Mouse (Mus musculus): ENCODE measurements at regions not wholly inside any gene's neighbourhood (a gene's known extent, or its start where the extent isn't known, plus 50 kb on each side); places are given as distances from the start of the nearest gene placed in this dataset.

DNA sequence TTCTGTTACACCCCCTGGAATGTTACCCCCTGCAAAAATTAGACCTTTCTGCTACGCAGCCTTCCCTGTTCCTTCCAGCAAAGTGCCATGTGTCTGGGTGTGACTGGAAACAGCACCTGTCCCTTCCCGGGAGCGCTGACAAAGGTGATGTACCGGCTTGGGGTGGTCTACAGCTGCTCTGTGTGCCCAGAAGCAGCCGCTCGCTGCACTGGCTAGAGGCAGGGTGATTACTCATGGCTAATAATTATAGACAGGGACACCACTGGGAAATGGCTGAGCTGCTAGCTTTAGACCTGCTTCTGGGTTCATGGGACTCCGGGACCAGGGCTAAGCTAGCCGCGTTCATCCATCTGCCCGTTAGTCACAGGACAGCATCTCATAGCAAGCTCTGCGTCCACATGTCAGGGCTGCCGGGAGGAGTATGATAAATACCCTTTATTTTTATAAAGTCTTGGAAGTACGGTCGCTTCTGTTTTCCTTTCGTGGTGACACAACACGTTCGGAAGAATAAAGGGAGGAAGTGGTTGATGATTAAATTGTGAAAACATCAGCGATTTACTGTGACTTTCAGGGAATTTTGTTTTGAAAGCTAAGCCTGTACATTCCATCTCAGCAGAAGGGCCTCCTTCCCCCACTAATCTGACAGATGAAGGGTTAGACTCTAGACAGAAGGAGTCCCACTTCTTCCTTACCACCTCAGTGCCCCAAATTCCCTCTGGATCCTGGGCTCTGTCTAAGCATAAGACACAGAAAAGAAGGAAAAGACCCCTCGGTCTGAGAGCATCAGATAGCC is 170.8 kb downstream of the Maf start:
- WGBS: 43% methylated on average over 19 of the region's 19 CpGs
- no peaks in the 10 kb centered on the region for H3K9me3 ChIP-seq (ENCODE audit: control insufficient read depth, low read length)
- H3K36me3 ChIP-seq (ENCODE audit: control insufficient read depth, insufficient read depth, low read length): no peaks in the 10 kb centered on the region
- no peak overlapping the region for H3K4me3 ChIP-seq (ENCODE audit: low read length)
- peaks cover 2% of the 10 kb centered on the region; the same call in 1 of the 2 replicates for H3K27me3 ChIP-seq (ENCODE audit: control insufficient read depth, insufficient read depth, low read depth, low read length)
- ATAC-seq (ENCODE audit: low read depth): no peak
- no peak overlapping the region for H3K27ac ChIP-seq (ENCODE audit: low read length)
- no peak overlapping the region for H3K4me2 ChIP-seq (ENCODE audit: low read depth, low read length)
- no peak overlapping the region for H3K9ac ChIP-seq (ENCODE audit: low read length)
- no peaks in the 10 kb centered on the region for H3K4me1 ChIP-seq (replicated peaks; ENCODE audit: control insufficient read depth, insufficient read depth, low read length)

DNA sequence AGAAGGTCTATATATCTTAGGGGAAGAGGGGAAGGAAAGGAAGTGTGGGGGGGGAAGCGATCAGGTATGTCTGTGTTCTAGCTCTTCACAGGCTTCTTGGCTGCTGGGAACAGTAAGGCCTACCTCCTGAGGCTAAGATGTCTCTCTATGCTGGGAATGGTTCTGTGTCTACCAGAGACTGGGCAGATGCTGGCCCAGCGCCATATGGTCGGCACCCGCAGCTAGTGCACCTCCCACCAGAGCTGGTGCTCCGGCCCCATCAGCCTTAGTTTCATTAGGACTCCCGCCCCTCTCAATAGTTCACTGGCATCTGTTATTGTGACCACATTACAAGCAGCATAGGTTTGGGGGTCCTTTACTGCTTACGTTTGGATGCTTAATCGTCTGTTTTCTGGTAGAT is 171.6 kb downstream of the Maf start:
- Histone ChIP-seq H3K4me1 (replicated peaks; ENCODE audit: control insufficient read depth, insufficient read depth, low read length) (no peaks in the 10 kb centered on the region), H3K4me2 (ENCODE audit: low read depth, low read length) (no peak overlapping the region), H3K4me3 (ENCODE audit: low read length) (no peak overlapping the region), H3K27ac (ENCODE audit: low read length) (no peak overlapping the region), H3K36me3 (ENCODE audit: control insufficient read depth, insufficient read depth, low read length) (no peaks in the 10 kb centered on the region), H3K27me3 (ENCODE audit: control insufficient read depth, insufficient read depth, low read depth, low read length) (peaks cover 2% of the 10 kb centered on the region; the same call in 1 of the 2 replicates), H3K9me3 (ENCODE audit: control insufficient read depth, low read length) (no peaks in the 10 kb centered on the region), H3K9ac (ENCODE audit: low read length) (no peak overlapping the region)
- ATAC-seq (ENCODE audit: low read depth): no peak
- WGBS: 75% methylated on average over 8 of the region's 8 CpGs

DNA sequence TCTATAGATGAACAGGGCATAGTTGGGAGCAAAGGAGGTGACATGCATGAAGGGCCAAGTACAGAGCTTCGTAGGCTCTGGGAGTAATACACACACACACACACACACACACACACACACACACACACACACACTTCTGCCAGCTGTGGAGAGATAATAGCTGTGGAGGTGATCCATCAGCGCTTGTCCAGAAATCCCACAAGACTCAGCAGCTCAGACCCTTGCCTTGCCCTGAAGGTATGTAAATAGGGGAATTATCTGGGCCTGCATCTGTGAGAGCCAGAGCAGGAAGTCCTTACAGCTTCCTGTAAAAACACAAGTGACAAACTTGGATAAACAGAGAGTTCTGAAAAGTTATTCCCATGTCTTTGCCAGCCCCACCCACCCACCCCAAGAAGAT is 173.6 kb downstream of the Maf start:
- no peak overlapping the region for H3K27ac ChIP-seq (ENCODE audit: low read length)
- no peak overlapping the region for H3K4me3 ChIP-seq (ENCODE audit: low read length)
- no peak overlapping the region for H3K9ac ChIP-seq (ENCODE audit: low read length)
- 29% methylated on average over 2 of the region's 2 CpGs for WGBS
- H3K4me1 ChIP-seq (replicated peaks; ENCODE audit: control insufficient read depth, insufficient read depth, low read length): 0 out of 2 replicates have a peak, but pooled peaks cover 3% of the 10 kb centered on the region
- ATAC-seq (ENCODE audit: low read depth): peak; percentile 60
- peaks cover 2% of the 10 kb centered on the region; the same call in 1 of the 2 replicates for H3K27me3 ChIP-seq (ENCODE audit: control insufficient read depth, insufficient read depth, low read depth, low read length)
- no peaks in the 10 kb centered on the region for H3K9me3 ChIP-seq (ENCODE audit: control insufficient read depth, low read length)
- no peaks in the 10 kb centered on the region for H3K36me3 ChIP-seq (ENCODE audit: control insufficient read depth, insufficient read depth, low read length)
- no peak overlapping the region for H3K4me2 ChIP-seq (ENCODE audit: low read depth, low read length)

DNA sequence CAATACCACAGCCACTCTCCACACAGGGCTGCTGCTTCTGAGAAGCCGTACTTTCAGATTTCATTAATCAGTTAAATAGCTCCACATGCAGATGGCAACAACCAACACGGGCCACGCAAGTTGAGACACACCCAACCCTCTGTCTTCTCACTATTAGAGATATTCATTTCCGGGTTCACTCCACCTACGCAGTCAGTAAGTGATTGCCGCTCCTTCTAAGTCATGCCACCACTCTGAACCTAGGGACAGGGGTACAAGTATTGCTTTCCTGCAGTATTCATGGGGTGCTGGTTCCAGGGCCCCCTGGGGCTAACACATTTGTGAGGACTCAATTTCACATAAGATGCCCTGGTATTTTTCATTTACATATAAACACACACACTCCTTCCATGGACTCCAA is 176.3 kb downstream of the Maf start:
- H3K9ac ChIP-seq (ENCODE audit: low read length): no peak overlapping the region
- 0 out of 2 replicates have a peak, but pooled peaks cover 3% of the 10 kb centered on the region for H3K4me1 ChIP-seq (replicated peaks; ENCODE audit: control insufficient read depth, insufficient read depth, low read length)
- H3K4me3 ChIP-seq (ENCODE audit: low read length): no peak overlapping the region
- no peaks in the 10 kb centered on the region for H3K36me3 ChIP-seq (ENCODE audit: control insufficient read depth, insufficient read depth, low read length)
- no peak overlapping the region for H3K4me2 ChIP-seq (ENCODE audit: low read depth, low read length)
- peaks cover 2% of the 10 kb centered on the region; the same call in 1 of the 2 replicates for H3K27me3 ChIP-seq (ENCODE audit: control insufficient read depth, insufficient read depth, low read depth, low read length)
- WGBS: 93% methylated on average over 6 of the region's 6 CpGs
- no peaks in the 10 kb centered on the region for H3K9me3 ChIP-seq (ENCODE audit: control insufficient read depth, low read length)
- no peak overlapping the region for H3K27ac ChIP-seq (ENCODE audit: low read length)
- ATAC-seq (ENCODE audit: low read depth): no peak

DNA sequence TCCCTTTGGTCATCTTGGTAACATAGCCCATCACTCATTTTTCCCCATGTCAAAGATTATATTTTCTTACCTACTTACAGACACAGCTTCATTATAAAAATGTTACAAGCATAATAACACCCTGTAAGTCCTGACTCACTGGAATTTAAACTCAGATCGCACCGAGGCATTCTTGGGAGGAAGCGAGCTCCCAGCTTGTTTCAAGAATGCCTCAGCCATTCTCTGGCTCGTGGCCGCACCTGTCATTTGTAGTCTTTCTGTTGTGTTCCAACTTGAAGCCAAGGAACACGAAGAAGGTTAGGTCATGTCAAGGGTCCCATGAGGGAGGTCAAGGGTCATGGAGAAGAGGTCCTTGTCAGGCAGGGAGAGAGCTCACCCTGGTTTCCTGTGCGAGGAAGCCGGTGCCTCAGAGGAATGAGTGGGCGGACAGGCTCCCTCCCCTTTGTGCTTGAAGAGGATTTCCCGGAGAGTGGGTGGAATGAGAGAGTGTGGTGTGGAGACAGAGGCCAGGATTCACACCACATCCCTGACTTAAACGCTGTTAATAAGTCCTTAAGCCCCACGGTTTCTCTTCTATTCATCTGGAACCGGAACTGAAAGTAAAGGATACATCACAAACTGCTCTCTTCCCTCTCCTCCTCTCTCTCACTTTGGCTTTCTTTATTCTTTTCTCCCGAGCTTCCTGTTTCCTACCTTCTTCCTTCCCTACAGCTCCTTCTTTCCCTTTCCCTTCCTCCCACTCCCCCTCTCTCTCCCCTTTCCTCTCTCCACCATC is 177.8 kb downstream of the Maf start:
- H3K36me3 ChIP-seq (ENCODE audit: control insufficient read depth, insufficient read depth, low read length): no peaks in the 10 kb centered on the region
- H3K27me3 ChIP-seq (ENCODE audit: control insufficient read depth, insufficient read depth, low read depth, low read length): no peaks in the 10 kb centered on the region
- H3K27ac ChIP-seq (ENCODE audit: low read length): no peak overlapping the region
- H3K9ac ChIP-seq (ENCODE audit: low read length): no peak overlapping the region; the same call in 1 of the 2 replicates
- H3K4me1 ChIP-seq (replicated peaks; ENCODE audit: control insufficient read depth, insufficient read depth, low read length): 0 out of 2 replicates have a peak, but pooled peaks cover 3% of the 10 kb centered on the region
- 22% methylated on average over 14 of the region's 14 CpGs for WGBS
- no peaks in the 10 kb centered on the region for H3K9me3 ChIP-seq (ENCODE audit: control insufficient read depth, low read length)
- H3K4me3 ChIP-seq (ENCODE audit: low read length): peak overlapping the region; percentile 22; the same call in 1 of the 2 replicates
- 0 out of 2 replicates have a peak, but pooled peaks have one; percentile 23 for ATAC-seq (ENCODE audit: low read depth)
- peak overlapping the region; percentile 25 for H3K4me2 ChIP-seq (ENCODE audit: low read depth, low read length)

DNA sequence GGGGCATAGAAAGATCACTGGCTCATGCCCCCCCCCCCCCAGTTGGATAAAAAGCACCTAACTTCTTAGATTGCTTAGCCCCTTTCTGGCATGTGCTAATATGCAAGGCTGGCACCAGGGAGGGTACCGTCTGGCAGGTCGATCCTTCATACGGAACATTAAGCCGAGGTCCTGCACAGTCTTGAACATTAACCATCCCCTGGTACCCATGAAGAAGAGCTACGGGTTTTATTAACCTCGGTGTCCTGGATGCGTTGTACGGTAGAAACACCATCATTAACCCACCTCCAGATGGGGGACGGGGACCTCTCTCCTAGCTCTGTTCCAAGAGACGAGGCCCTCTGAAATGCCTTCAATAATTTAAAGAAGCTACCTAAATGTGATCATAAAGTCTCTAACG is 178.7 kb downstream of the Maf start:
- WGBS: 94% methylated on average over 11 of the region's 11 CpGs

DNA sequence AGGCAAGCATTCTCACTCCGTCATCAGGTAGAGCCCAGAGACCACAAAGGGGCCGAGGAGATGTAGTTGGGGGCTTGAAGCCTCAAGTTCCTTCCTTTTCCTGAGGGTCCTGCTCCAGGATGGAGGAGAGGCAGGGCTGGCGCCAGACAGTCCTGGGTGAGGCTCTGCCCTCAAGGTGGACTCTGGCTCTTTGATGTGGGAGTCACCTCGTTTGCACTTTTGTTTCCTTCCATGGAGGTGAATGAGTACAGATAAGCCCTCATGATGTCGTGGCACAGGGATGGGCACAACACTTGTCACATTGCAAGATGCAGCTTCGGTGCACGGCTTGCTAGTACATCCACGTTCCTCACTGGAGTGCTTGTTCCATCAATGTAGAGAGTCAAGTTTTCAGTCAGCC is 182.4 kb downstream of the Maf start:
- Histone ChIP-seq H3K36me3 (ENCODE audit: control insufficient read depth, insufficient read depth, low read length) (no peaks in the 10 kb centered on the region), H3K4me2 (ENCODE audit: low read depth, low read length) (no peak overlapping the region), H3K4me1 (replicated peaks; ENCODE audit: control insufficient read depth, insufficient read depth, low read length) (0 out of 2 replicates have a peak, but pooled peaks cover 1% of the 10 kb centered on the region), H3K27me3 (ENCODE audit: control insufficient read depth, insufficient read depth, low read depth, low read length) (no peaks in the 10 kb centered on the region), H3K9me3 (ENCODE audit: control insufficient read depth, low read length) (no peaks in the 10 kb centered on the region), H3K4me3 (ENCODE audit: low read length) (no peak overlapping the region), H3K9ac (ENCODE audit: low read length) (no peak overlapping the region), H3K27ac (ENCODE audit: low read length) (no peak overlapping the region)
- ATAC-seq (ENCODE audit: low read depth): no peak
- 78% methylated on average over 8 of the region's 8 CpGs for WGBS

More for the DNA sequence above, 178.7 kb downstream of the Maf start:
- H3K4me1 ChIP-seq (replicated peaks; ENCODE audit: control insufficient read depth, insufficient read depth, low read length): 0 out of 2 replicates have a peak, but pooled peaks cover 3% of the 10 kb centered on the region
- no peak for ATAC-seq (ENCODE audit: low read depth)
- no peaks in the 10 kb centered on the region for H3K9me3 ChIP-seq (ENCODE audit: control insufficient read depth, low read length)
- H3K27ac ChIP-seq (ENCODE audit: low read length): no peak overlapping the region
- H3K27me3 ChIP-seq (ENCODE audit: control insufficient read depth, insufficient read depth, low read depth, low read length): no peaks in the 10 kb centered on the region
- no peak overlapping the region for H3K4me2 ChIP-seq (ENCODE audit: low read depth, low read length)
- no peak overlapping the region for H3K4me3 ChIP-seq (ENCODE audit: low read length)
- H3K9ac ChIP-seq (ENCODE audit: low read length): no peak overlapping the region
- H3K36me3 ChIP-seq (ENCODE audit: control insufficient read depth, insufficient read depth, low read length): no peaks in the 10 kb centered on the region

DNA sequence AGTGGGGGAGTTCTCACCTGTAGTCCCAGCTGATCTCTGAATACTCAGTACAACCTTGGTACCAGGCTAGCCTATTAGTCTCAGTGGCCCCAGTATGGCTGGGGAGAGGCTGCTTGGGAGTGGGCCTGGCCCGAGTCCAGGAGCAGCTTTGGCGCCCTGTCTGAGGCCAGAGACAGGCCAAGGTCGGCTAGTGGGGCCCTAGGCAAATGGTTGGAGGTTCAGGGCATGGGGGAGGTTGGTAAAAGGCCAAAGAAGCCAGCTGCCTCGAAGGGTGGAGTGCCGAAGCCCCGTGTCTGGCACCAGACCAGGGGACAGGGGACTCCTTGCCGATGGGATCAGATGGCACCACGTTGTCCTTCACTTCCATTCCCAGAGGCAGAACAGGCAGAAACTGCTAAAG is 182.9 kb downstream of the Maf start:
- Histone ChIP-seq H3K9me3 (ENCODE audit: control insufficient read depth, low read length) (no peaks in the 10 kb centered on the region), H3K4me3 (ENCODE audit: low read length) (no peak overlapping the region), H3K4me1 (replicated peaks; ENCODE audit: control insufficient read depth, insufficient read depth, low read length) (no peaks in the 10 kb centered on the region), H3K27me3 (ENCODE audit: control insufficient read depth, insufficient read depth, low read depth, low read length) (no peaks in the 10 kb centered on the region), H3K27ac (ENCODE audit: low read length) (no peak overlapping the region), H3K9ac (ENCODE audit: low read length) (no peak overlapping the region), H3K36me3 (ENCODE audit: control insufficient read depth, insufficient read depth, low read length) (no peaks in the 10 kb centered on the region), H3K4me2 (ENCODE audit: low read depth, low read length) (no peak overlapping the region)
- 54% methylated on average over 8 of the region's 8 CpGs for WGBS
- ATAC-seq (ENCODE audit: low read depth): peak; percentile 23; the same call in 1 of the 2 replicates

DNA sequence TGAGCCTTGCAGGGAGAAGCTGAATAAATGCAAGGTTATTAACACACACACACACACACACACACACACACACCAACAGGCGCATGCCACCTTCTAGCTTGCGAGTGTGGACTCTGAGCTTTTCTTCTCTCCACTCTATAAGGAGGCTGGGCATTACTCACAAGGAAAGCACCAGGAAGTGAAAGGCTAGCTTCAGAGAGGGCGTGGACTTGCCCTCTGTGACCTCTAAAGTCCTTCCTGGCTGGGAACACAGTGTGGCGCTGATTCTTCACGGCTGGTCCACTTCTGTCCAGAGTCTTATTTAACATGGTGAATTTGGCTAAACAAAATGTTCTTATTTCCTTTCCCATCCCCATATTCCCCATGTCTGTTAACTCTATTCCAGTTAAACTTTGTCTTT is 185.1 kb downstream of the Maf start:
- H3K36me3 ChIP-seq (ENCODE audit: control insufficient read depth, insufficient read depth, low read length): no peaks in the 10 kb centered on the region
- no peak for ATAC-seq (ENCODE audit: low read depth)
- WGBS: 72% methylated on average over 5 of the region's 5 CpGs

More for the DNA sequence above, 185.1 kb downstream of the Maf start:
- H3K27me3 ChIP-seq (ENCODE audit: control insufficient read depth, insufficient read depth, low read depth, low read length): no peaks in the 10 kb centered on the region
- H3K4me1 ChIP-seq (replicated peaks; ENCODE audit: control insufficient read depth, insufficient read depth, low read length): no peaks in the 10 kb centered on the region
- no peak overlapping the region for H3K4me2 ChIP-seq (ENCODE audit: low read depth, low read length)
- H3K9ac ChIP-seq (ENCODE audit: low read length): no peak overlapping the region
- no peaks in the 10 kb centered on the region for H3K9me3 ChIP-seq (ENCODE audit: control insufficient read depth, low read length)
- no peak overlapping the region for H3K4me3 ChIP-seq (ENCODE audit: low read length)
- no peak overlapping the region for H3K27ac ChIP-seq (ENCODE audit: low read length)
